Comparison of ENCODE assay signal across 42 mouse cellular contexts in genomic region chrY:2170309-2170708, GRCm38 (mm10). TPM values are rescaled to one million over a fixed set of nuclear protein-coding genes. Genes with fewer than 3 reads are reported as not detected.
"Had no signal": no experiment of that assay in that cellular context is flagged by ENCODE, and none has a peak within 500 bp of the region (broad histone marks: within the 10 kb centered on the region; RNA-seq: fewer than 3 reads in every experiment).

TSS of gene Zfy2 (minus strand) at chrY:2170409.

- H3K4me3 ChIP-seq: heart, embryonic 10.5 days; heart, embryonic 12.5 days; heart, embryonic 13.5 days; heart, embryonic 15.5 days; hindbrain, embryonic 10.5 days; hindbrain, embryonic 12.5 days; hindbrain, embryonic 13.5 days; hindbrain, embryonic 15.5 days; intestine, embryonic 15.5 days; kidney, embryonic 15.5 days; layer of hippocampus, adult 2 months had no signal

- H3K36me3 ChIP-seq: heart, embryonic 10.5 days; heart, embryonic 12.5 days; heart, embryonic 13.5 days; heart, embryonic 15.5 days; hindbrain, embryonic 10.5 days; hindbrain, embryonic 12.5 days; hindbrain, embryonic 13.5 days; hindbrain, embryonic 15.5 days; intestine, embryonic 15.5 days; kidney, embryonic 15.5 days had no signal

- H3K27me3 ChIP-seq: heart, embryonic 12.5 days; heart, embryonic 13.5 days; heart, embryonic 15.5 days; hindbrain, embryonic 12.5 days; hindbrain, embryonic 13.5 days; hindbrain, embryonic 15.5 days; intestine, embryonic 15.5 days; kidney, embryonic 15.5 days had no signal

- H3K27ac ChIP-seq: heart, embryonic 10.5 days; heart, embryonic 13.5 days; heart, embryonic 15.5 days; hindbrain, embryonic 10.5 days; hindbrain, embryonic 12.5 days; hindbrain, embryonic 13.5 days; hindbrain, embryonic 14.5 days; hindbrain, embryonic 15.5 days; hindbrain, postnatal 0 days; intestine, embryonic 15.5 days; kidney, embryonic 15.5 days; kidney, postnatal 0 days; layer of hippocampus, adult 2 months had no signal

- H3K4me1 ChIP-seq: heart, embryonic 10.5 days; heart, embryonic 12.5 days; heart, embryonic 13.5 days; heart, embryonic 15.5 days; hindbrain, embryonic 10.5 days; hindbrain, embryonic 12.5 days; hindbrain, embryonic 13.5 days; hindbrain, embryonic 15.5 days; intestine, embryonic 15.5 days; kidney, embryonic 15.5 days had no signal

- DNase-seq: heart, postnatal 10 days; heart, postnatal 14 days; heart, postnatal 36 days; heart, postnatal 4 days; kidney, adult 11 months; kidney, adult 18-20 months; kidney, adult 2 months; kidney, adult 8-10 months; kidney, adult 9 months; kidney, postnatal 10 days; kidney, postnatal 14 days; kidney, postnatal 25 days; kidney, postnatal 36 days; kidney, postnatal 4 days; layer of hippocampus, adult 9-11 months; layer of hippocampus, postnatal 36 days had no signal

RNA-seq across cellular contexts. Expression of gene Zfy2, which starts in this region (rescaled TPM):
- polyA plus RNA-seq: heart, embryonic 10.5 days; heart, embryonic 11.5 days; heart, embryonic 12.5 days; heart, embryonic 13.5 days; heart, embryonic 14.5 days; heart, embryonic 15.5 days; heart, embryonic 16.5 days; heart, postnatal 0 days; hindbrain, embryonic 10.5 days; hindbrain, embryonic 11.5 days; hindbrain, embryonic 12.5 days; hindbrain, embryonic 13.5 days; hindbrain, embryonic 14.5 days; hindbrain, embryonic 15.5 days; hindbrain, embryonic 16.5 days; hindbrain, postnatal 0 days; intestine, embryonic 14.5 days; intestine, embryonic 15.5 days; intestine, embryonic 16.5 days; intestine, postnatal 0 days; kidney, adult 2 months; kidney, embryonic 14.5 days; kidney, embryonic 15.5 days; kidney, embryonic 16.5 days; kidney, postnatal 0 days; large intestine, adult 2 months had no signal
